Mouse (Mus musculus): ENCODE data around the gene Dnah8. TPM values are rescaled to one million over a fixed set of nuclear protein-coding genes. Genes with fewer than 3 reads are reported as not detected.

Dnah8 gene
- polyA plus RNA-seq, 1 experiment from 2014 or later = 2.1 TPM

GRCm38 (mm10) chr17:30848086-30848485, 223.9 kb downstream of the Dnah8 start:
- WGBS = 84% methylated on average over 5 of the region's 5 CpGs
- Histone ChIP-seq H3K9me3 (replicated peaks) (peaks cover 6% of the 10 kb centered on the region; the same call in 1 of the 2 replicates), H3K4me3 (no peak overlapping the region), H3K4me1 (replicated peaks) (no peaks in the 10 kb centered on the region), H3K4me2 (no peak overlapping the region), H3K27ac (ENCODE audit: poor library complexity, severe bottlenecking) (no peak overlapping the region), H3K36me3 (no peaks in the 10 kb centered on the region), H3K27me3 (replicated peaks) (0 out of 2 replicates have a peak, but pooled peaks cover 5% of the 10 kb centered on the region), H3K9ac (no peak overlapping the region)
- no peak for ATAC-seq (ENCODE audit: insufficient number of reproducible peaks, low FRiP score)

GRCm38 (mm10) chr17:30848804-30849203, 224.7 kb downstream of the Dnah8 start:
- no peaks in the 10 kb centered on the region for H3K4me1 ChIP-seq (replicated peaks)
- H3K36me3 ChIP-seq = no peaks in the 10 kb centered on the region
- no peak overlapping the region for H3K9ac ChIP-seq
- H3K4me3 ChIP-seq = no peak overlapping the region
- ATAC-seq (ENCODE audit: insufficient number of reproducible peaks, low FRiP score) = no peak
- H3K9me3 ChIP-seq (replicated peaks) = peaks cover 6% of the 10 kb centered on the region; the same call in 1 of the 2 replicates
- no peak overlapping the region for H3K4me2 ChIP-seq
- 68% methylated on average over 6 of the region's 6 CpGs for WGBS
- H3K27me3 ChIP-seq (replicated peaks) = 0 out of 2 replicates have a peak, but pooled peaks cover under 1% of the 10 kb centered on the region
- H3K27ac ChIP-seq (ENCODE audit: poor library complexity, severe bottlenecking) = no peak overlapping the region

- no peak for ATAC-seq (ENCODE audit: insufficient number of reproducible peaks, low FRiP score)
- no peak overlapping the region for H3K27ac ChIP-seq (ENCODE audit: poor library complexity, severe bottlenecking)
- no peaks in the 10 kb centered on the region for H3K36me3 ChIP-seq
- H3K9me3 ChIP-seq (replicated peaks) = peaks cover 6% of the 10 kb centered on the region; the same call in 1 of the 2 replicates
- H3K4me3 ChIP-seq = no peak overlapping the region
- 92% methylated on average over 12 of the region's 12 CpGs for WGBS
- no peaks in the 10 kb centered on the region for H3K4me1 ChIP-seq (replicated peaks)
- no peaks in the 10 kb centered on the region for H3K27me3 ChIP-seq (replicated peaks)
- no peak overlapping the region for H3K4me2 ChIP-seq
- H3K9ac ChIP-seq = no peak overlapping the region
Observed at GRCm38 (mm10) chr17:30849813-30850212, 225.7 kb downstream of the Dnah8 start.

- no peaks in the 10 kb centered on the region for H3K4me1 ChIP-seq (replicated peaks)
- no peak overlapping the region for H3K4me3 ChIP-seq
- H3K36me3 ChIP-seq = no peaks in the 10 kb centered on the region
- no peak overlapping the region for H3K9ac ChIP-seq
- peaks cover 6% of the 10 kb centered on the region; the same call in 1 of the 2 replicates for H3K9me3 ChIP-seq (replicated peaks)
- no peak overlapping the region for H3K4me2 ChIP-seq
- H3K27me3 ChIP-seq (replicated peaks) = no peaks in the 10 kb centered on the region
- no peak overlapping the region for H3K27ac ChIP-seq (ENCODE audit: poor library complexity, severe bottlenecking)
- ATAC-seq (ENCODE audit: insufficient number of reproducible peaks, low FRiP score) = no peak
Observed at GRCm38 (mm10) chr17:30852345-30852744, 228.2 kb downstream of the Dnah8 start.

- no peak overlapping the region for H3K27ac ChIP-seq (ENCODE audit: poor library complexity, severe bottlenecking)
- no peak overlapping the region for H3K4me2 ChIP-seq
- no peaks in the 10 kb centered on the region for H3K27me3 ChIP-seq (replicated peaks)
- 0 out of 2 replicates have a peak, but pooled peaks cover under 1% of the 10 kb centered on the region for H3K9me3 ChIP-seq (replicated peaks)
- ATAC-seq (ENCODE audit: insufficient number of reproducible peaks, low FRiP score) = no peak
- no peak overlapping the region for H3K9ac ChIP-seq
- H3K36me3 ChIP-seq = no peaks in the 10 kb centered on the region
- 74% methylated on average over 5 of the region's 5 CpGs for WGBS
- H3K4me3 ChIP-seq = no peak overlapping the region
- peaks cover 5% of the 10 kb centered on the region; the same call in 1 of the 2 replicates for H3K4me1 ChIP-seq (replicated peaks)
Observed at GRCm38 (mm10) chr17:30857347-30857746, 233.2 kb downstream of the Dnah8 start.

- H3K27me3 ChIP-seq (replicated peaks) = no peaks in the 10 kb centered on the region
- no peak overlapping the region for H3K4me2 ChIP-seq
- peaks cover 5% of the 10 kb centered on the region; the same call in 1 of the 2 replicates for H3K4me1 ChIP-seq (replicated peaks)
- no peak overlapping the region for H3K9ac ChIP-seq
- no peak for ATAC-seq (ENCODE audit: insufficient number of reproducible peaks, low FRiP score)
- WGBS = 44% methylated on average over 11 of the region's 11 CpGs
- no peaks in the 10 kb centered on the region for H3K9me3 ChIP-seq (replicated peaks)
- H3K36me3 ChIP-seq = no peaks in the 10 kb centered on the region
- no peak overlapping the region for H3K4me3 ChIP-seq
- H3K27ac ChIP-seq (ENCODE audit: poor library complexity, severe bottlenecking) = no peak overlapping the region
Observed at GRCm38 (mm10) chr17:30858586-30859259, 234.6 kb downstream of the Dnah8 start.

- peaks cover 5% of the 10 kb centered on the region; the same call in 1 of the 2 replicates for H3K4me1 ChIP-seq (replicated peaks)
- H3K27me3 ChIP-seq (replicated peaks) = no peaks in the 10 kb centered on the region
- H3K27ac ChIP-seq (ENCODE audit: poor library complexity, severe bottlenecking) = no peak overlapping the region
- no peak overlapping the region for H3K4me3 ChIP-seq
- H3K9me3 ChIP-seq (replicated peaks) = no peaks in the 10 kb centered on the region
- 57% methylated on average over 10 of the region's 10 CpGs for WGBS
- no peak overlapping the region for H3K4me2 ChIP-seq
- no peaks in the 10 kb centered on the region for H3K36me3 ChIP-seq
- no peak for ATAC-seq (ENCODE audit: insufficient number of reproducible peaks, low FRiP score)
- no peak overlapping the region for H3K9ac ChIP-seq
Observed at GRCm38 (mm10) chr17:30859989-30860585, 235.9 kb downstream of the Dnah8 start.

GRCm38 (mm10) chr17:30860606-30861005, 236.5 kb downstream of the Dnah8 start:
- no peak for ATAC-seq (ENCODE audit: insufficient number of reproducible peaks, low FRiP score)
- H3K4me2 ChIP-seq = no peak overlapping the region
- H3K36me3 ChIP-seq = no peaks in the 10 kb centered on the region
- no peak overlapping the region for H3K27ac ChIP-seq (ENCODE audit: poor library complexity, severe bottlenecking)
- no peaks in the 10 kb centered on the region for H3K9me3 ChIP-seq (replicated peaks)
- H3K4me3 ChIP-seq = no peak overlapping the region
- no peaks in the 10 kb centered on the region for H3K27me3 ChIP-seq (replicated peaks)
- no peak overlapping the region for H3K9ac ChIP-seq
- WGBS = 61% methylated on average over 7 of the region's 7 CpGs
- peaks cover 5% of the 10 kb centered on the region; the same call in 1 of the 2 replicates for H3K4me1 ChIP-seq (replicated peaks)

- H3K9me3 ChIP-seq (replicated peaks) = no peaks in the 10 kb centered on the region
- peaks cover 5% of the 10 kb centered on the region; the same call in 1 of the 2 replicates for H3K4me1 ChIP-seq (replicated peaks)
- H3K4me3 ChIP-seq = no peak overlapping the region
- WGBS = 56% methylated on average over 8 of the region's 8 CpGs
- H3K36me3 ChIP-seq = no peaks in the 10 kb centered on the region
- no peaks in the 10 kb centered on the region for H3K27me3 ChIP-seq (replicated peaks)
- no peak for ATAC-seq (ENCODE audit: insufficient number of reproducible peaks, low FRiP score)
- no peak overlapping the region for H3K9ac ChIP-seq
- H3K27ac ChIP-seq (ENCODE audit: poor library complexity, severe bottlenecking) = no peak overlapping the region
- no peak overlapping the region for H3K4me2 ChIP-seq
Observed at GRCm38 (mm10) chr17:30866281-30866680, 242.1 kb downstream of the Dnah8 start.

- Histone ChIP-seq H3K9me3 (replicated peaks) (no peaks in the 10 kb centered on the region), H3K36me3 (no peaks in the 10 kb centered on the region), H3K27me3 (replicated peaks) (no peaks in the 10 kb centered on the region), H3K27ac (ENCODE audit: poor library complexity, severe bottlenecking) (no peak overlapping the region), H3K4me3 (no peak overlapping the region), H3K9ac (no peak overlapping the region), H3K4me2 (no peak overlapping the region), H3K4me1 (replicated peaks) (peaks cover 1% of the 10 kb centered on the region; the same call in 1 of the 2 replicates)
- ATAC-seq (ENCODE audit: insufficient number of reproducible peaks, low FRiP score) = no peak
- 79% methylated on average over 9 of the region's 9 CpGs for WGBS
Observed at GRCm38 (mm10) chr17:30866966-30867365, 242.8 kb downstream of the Dnah8 start.

GRCm38 (mm10) chr17:30871040-30871439, 246.9 kb downstream of the Dnah8 start:
- Histone ChIP-seq H3K27ac (ENCODE audit: poor library complexity, severe bottlenecking) (no peak overlapping the region), H3K36me3 (no peaks in the 10 kb centered on the region), H3K9ac (no peak overlapping the region), H3K9me3 (replicated peaks) (no peaks in the 10 kb centered on the region), H3K4me1 (replicated peaks) (0 out of 2 replicates have a peak, but pooled peaks cover 7% of the 10 kb centered on the region), H3K4me2 (no peak overlapping the region), H3K27me3 (replicated peaks) (no peaks in the 10 kb centered on the region), H3K4me3 (no peak overlapping the region)
- ATAC-seq (ENCODE audit: insufficient number of reproducible peaks, low FRiP score) = no peak
- WGBS = 39% methylated on average over 10 of the region's 10 CpGs
